Mouse (Mus musculus) ES-E14 (cell line): ENCODE measurements around the gene Kiss1. TPM values are rescaled to one million over a fixed set of nuclear protein-coding genes. Genes with fewer than 3 reads are reported as not detected.

Experiments used
- DNase-seq: peaks from one replicate; pipeline ENCODE4 v3.0.0-alpha.2; 2013; ENCODE audit warnings: low read depth, low spot score
- H3K27ac ChIP-seq: 2 replicates; pipeline ENCODE4 v1.5.1; 2012; ENCODE audit warnings: low read depth, mild to moderate bottlenecking, low read length, moderate library complexity, mixed read lengths; ENCODE audit not compliant: poor library complexity, insufficient read depth, severe bottlenecking
- H3K36me3 ChIP-seq: 2 replicates; pipeline ENCODE4 v1.6.1; 2012; ENCODE audit warnings: mild to moderate bottlenecking, low read length, moderate library complexity, mixed read lengths; ENCODE audit not compliant: control insufficient read depth, poor library complexity, insufficient read depth, severe bottlenecking
- H3K4me1 ChIP-seq, 2 experiments: fragments of 150-350 bp in 1 of 2; sonication (generic) in 1 of 2; 2 replicates each; pipeline ENCODE4 v1.6.1; 2012; ENCODE audit warnings: low read length in 2 of 2, mild to moderate bottlenecking in 1 of 2, mixed read lengths in 1 of 2; ENCODE audit not compliant: control insufficient read depth in 2 of 2, insufficient read depth in 2 of 2, poor library complexity in 1 of 2
- H3K4me3 ChIP-seq, 2 experiments: fragments of 150-350 bp in 1 of 2; sonication (generic) in 1 of 2; 2 replicates each; pipeline ENCODE4 v1.5.1; 2012; ENCODE audit warnings: low read length in 2 of 2, low read depth in 1 of 2, mild to moderate bottlenecking in 1 of 2, mixed read lengths in 1 of 2; ENCODE audit not compliant: insufficient read depth in 1 of 2, poor library complexity in 1 of 2, severe bottlenecking in 1 of 2
- H3K9ac ChIP-seq: 2 replicates; pipeline ENCODE4 v1.6.1; 2012; ENCODE audit warnings: low read depth, mild to moderate bottlenecking, low read length, mixed read lengths; ENCODE audit not compliant: poor library complexity, insufficient read depth, severe bottlenecking
- H3K9me3 ChIP-seq: fragments of 150-350 bp; sonication (generic); 2 replicates; pipeline ENCODE4 v1.6.1; 2012; ENCODE audit warnings: low read depth, mild to moderate bottlenecking, low read length; ENCODE audit not compliant: control insufficient read depth, insufficient read depth
- CHD2 ChIP-seq: IDR thresholded peaks from 2 replicates; pipeline ENCODE4 v1.6.1; 2014; ENCODE audit warnings: mild to moderate bottlenecking, low read depth, low read length, inconsistent platforms
- HCFC1 ChIP-seq: IDR thresholded peaks from 2 replicates; pipeline ENCODE4 v1.6.1; 2012; ENCODE audit warnings: low read length, inconsistent platforms, borderline replicate concordance; ENCODE audit not compliant: insufficient read depth
- MAFK ChIP-seq: IDR thresholded peaks from 2 replicates; pipeline ENCODE4 v1.6.1; 2014; ENCODE audit warnings: mild to moderate bottlenecking, low read depth, low read length, inconsistent platforms; ENCODE audit not compliant: insufficient read depth
- ZC3H11A ChIP-seq: IDR thresholded peaks from 2 replicates; pipeline ENCODE4 v1.6.1; 2012; ENCODE audit warnings: low read depth, mild to moderate bottlenecking, inconsistent platforms, low read length, borderline replicate concordance
- ZNF384 ChIP-seq: IDR thresholded peaks from 2 replicates; pipeline ENCODE4 v1.6.1; 2012; ENCODE audit warnings: low read depth, low read length, inconsistent platforms
- in situ Hi-C, 2 experiments: fragments of 600-800 bp; cut with MboI; formaldehyde crosslinking; loops; one replicate each; pipeline ENCODE4 v1.15.1; 2025; ENCODE audit warnings: low sequenced_read_pairs in 2 of 2, inconsistent platforms in 1 of 2; ENCODE audit not compliant: unreplicated experiment in 2 of 2
- total RNA-seq: library from RNA; depleted of rRNA; stranded (reverse); fragments of 300-350 nt; gene quantifications from 2 replicates; pipeline ENCODE4 v1.2.3, GENCODE M21; 2012

The Kiss1 gene
- total RNA-seq, 1 experiment: not detected

GRCm38 (mm10) chr1:133344357-133344756 is 22.7 kb downstream of the Kiss1 start:
- DNase-seq: no peak
- no peaks in the 10 kb centered on the region for H3K36me3 ChIP-seq
- no peak overlapping the region for H3K4me3 ChIP-seq
- no peak overlapping the region for H3K27ac ChIP-seq
- no peak overlapping the region for H3K9ac ChIP-seq
- in situ Hi-C loops: no loop called here
- H3K4me1 ChIP-seq: peaks cover 2 to 9% of the 10 kb centered on the region in 2 experiments; a peak in 2 of 4 replicates
- TF ChIP-seq ZC3H11A (no peak), MAFK (no peak)
- no peaks in the 10 kb centered on the region for H3K9me3 ChIP-seq

GRCm38 (mm10) chr1:133346531-133346930 is 24.9 kb downstream of the Kiss1 start:
- Histone ChIP-seq H3K9me3 (no peaks in the 10 kb centered on the region), H3K36me3 (no peaks in the 10 kb centered on the region), H3K4me3 (no peak overlapping the region), H3K4me1 (peaks cover 0 to 6% of the 10 kb centered on the region in 2 experiments; a peak in 2 of 4 replicates), H3K27ac (no peak overlapping the region), H3K9ac (no peak overlapping the region)
- in situ Hi-C loops: no loop called here
- DNase-seq: no peak
- TF ChIP-seq ZNF384 (no peak), HCFC1 (no peak), MAFK (no peak), ZC3H11A (no peak), CHD2 (no peak)

GRCm38 (mm10) chr1:133347226-133347625 is 25.6 kb downstream of the Kiss1 start:
- in situ Hi-C loops: no loop called here
- DNase-seq: no peak
- Histone ChIP-seq H3K9me3 (no peaks in the 10 kb centered on the region), H3K9ac (no peak overlapping the region), H3K4me3 (no peak overlapping the region), H3K4me1 (peaks cover 0 to 6% of the 10 kb centered on the region in 2 experiments; a peak in 1 of 4 replicates), H3K27ac (no peak overlapping the region), H3K36me3 (no peaks in the 10 kb centered on the region)
- TF ChIP-seq CHD2 (no peak), HCFC1 (no peak), MAFK (no peak), ZC3H11A (no peak), ZNF384 (no peak)

- Histone ChIP-seq H3K9me3 (no peaks in the 10 kb centered on the region), H3K4me3 (no peak overlapping the region), H3K9ac (no peak overlapping the region), H3K36me3 (no peaks in the 10 kb centered on the region), H3K27ac (no peak overlapping the region), H3K4me1 (peaks cover 0 to 6% of the 10 kb centered on the region in 2 experiments; a peak in 1 of 4 replicates)
- in situ Hi-C loops: no loop called here
- no peak for DNase-seq
- peak; percentile 16; the same call in 1 of the 2 replicates for TF ChIP-seq MAFK
- no peak for TF ChIP-seq CHD2
Measured at GRCm38 (mm10) chr1:133347693-133348520, 26.2 kb downstream of the Kiss1 start.

GRCm38 (mm10) chr1:133350210-133350609 is 28.5 kb downstream of the Kiss1 start, which contains the start of gene Ren1:
Gene Ren1 (plus strand): TSS chr1:133350510.
- Histone ChIP-seq H3K9ac (no peak within 1 kb of the TSS), H3K4me1 (peaks cover 0 to 6% of the 10 kb centered on the region in 2 experiments; a peak in 1 of 4 replicates), H3K27ac (no peak within 1 kb of the TSS), H3K36me3 (no peaks in the 10 kb centered on the region), H3K4me3 (no peak within 1 kb of the TSS), H3K9me3 (no peaks in the 10 kb centered on the region)
- no peak for DNase-seq
- TF ChIP-seq MAFK (no peak), HCFC1 (no peak), CHD2 (no peak), ZC3H11A (no peak), ZNF384 (no peak)
- in situ Hi-C loops: loop anchor here (5.0 to 25.0 kb wide), 3 partner anchors 33 to 188 kb away; partner anchors contain the start of gene Plekha6 (in 1 of the 2)
